Mouse (Mus musculus): ENCODE results near the gene Acly. TPM values are rescaled to one million over a fixed set of nuclear protein-coding genes. Genes with fewer than 3 reads are reported as not detected.

The Acly gene
- polyA plus RNA-seq (2016; fragmentation: Nextera tagmentation; extraction: Ambion mirVana) = 201 and 203 TPM in 2 replicates

DNA sequence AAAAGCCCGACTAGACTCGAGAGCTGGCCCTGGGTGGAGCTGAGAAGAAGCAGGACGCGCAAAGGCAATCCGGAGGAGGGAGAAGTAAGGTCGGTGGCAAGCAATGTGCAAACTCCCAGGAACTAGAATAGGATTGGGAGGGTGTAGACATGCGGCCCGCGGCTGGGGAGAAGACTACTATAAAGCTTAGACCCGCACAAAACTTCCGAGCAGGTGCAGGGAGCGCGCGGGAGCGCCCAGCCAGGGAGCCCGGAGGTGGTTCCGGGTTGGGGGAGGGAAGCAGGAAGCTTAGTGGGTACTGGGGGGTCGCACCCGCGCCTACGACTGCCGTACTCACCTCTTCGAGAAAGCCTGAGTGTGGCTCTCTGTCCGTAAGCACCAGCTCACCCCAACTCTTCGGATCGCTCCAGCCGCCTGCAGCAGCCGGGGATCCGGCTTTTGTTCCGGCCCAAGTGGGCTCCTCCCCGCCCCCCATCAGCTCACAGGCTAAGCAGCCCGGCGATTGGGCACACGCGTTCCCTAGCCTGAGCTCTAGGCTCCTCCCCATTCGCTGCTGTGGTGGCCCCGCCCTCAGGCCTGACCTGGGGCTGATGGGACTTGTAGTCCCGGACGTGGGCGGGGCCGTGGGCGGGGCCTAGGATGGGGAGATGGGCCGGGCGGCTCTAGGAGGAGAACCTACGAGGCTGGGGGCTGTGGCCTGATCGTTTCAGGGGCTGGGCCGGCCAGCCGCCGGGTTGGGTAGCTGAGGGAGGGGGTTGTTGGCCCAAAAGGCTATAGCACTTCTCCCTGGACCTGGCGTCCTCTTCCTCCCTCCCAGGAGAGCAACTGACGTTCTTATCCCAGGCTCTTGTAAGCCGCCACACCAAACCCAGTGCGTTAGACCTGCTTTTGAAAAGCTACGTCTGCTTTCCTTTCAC, at the start of gene Acly:
Gene Acly, minus strand, starts transcription at position 543 of the 917 bp plus-strand sequence.
- Histone ChIP-seq H3K9me3 (no peaks in the 10 kb centered on the region), H3K27ac (peak within 1 kb of the TSS; percentile 91), H3K4me3 (peak within 1 kb of the TSS; percentile 78), H3K36me3 (peaks cover 17% of the 10 kb centered on the region), H3K9ac (peak within 1 kb of the TSS; percentile 84), H3K27me3 (no peaks in the 10 kb centered on the region), H3K4me1 (peaks cover 34% of the 10 kb centered on the region), H3K4me2 (replicated peaks) (peak within 1 kb of the TSS; percentile 92)
- WGBS = under 1% methylated on average over 48 of the region's 54 CpGs
- peak; percentile 96 for ATAC-seq (ENCODE audit: insufficient number of reproducible peaks, insufficient read depth, low FRiP score, low TSS enrichment)

DNA sequence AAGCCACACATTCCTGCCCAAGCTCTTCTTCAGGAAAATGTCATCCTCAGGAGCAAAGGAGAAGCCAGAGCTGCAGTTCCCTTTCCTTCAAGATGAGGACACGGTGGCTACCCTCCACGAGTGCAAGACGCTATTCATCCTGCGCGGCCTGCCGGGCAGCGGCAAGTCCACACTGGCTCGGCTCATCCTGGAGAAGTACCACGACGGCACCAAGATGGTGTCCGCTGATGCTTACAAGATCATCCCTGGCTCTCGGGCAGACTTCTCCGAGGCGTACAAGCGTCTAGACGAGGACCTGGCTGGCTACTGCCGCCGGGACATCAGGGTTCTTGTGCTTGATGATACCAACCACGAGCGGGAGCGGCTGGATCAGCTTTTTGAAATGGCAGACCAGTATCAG, 48.5 kb upstream of the Acly start:
- Histone ChIP-seq H3K4me3 (no peak overlapping the region), H3K27ac (no peak overlapping the region; the same call in 1 of the 2 replicates), H3K9me3 (no peaks in the 10 kb centered on the region), H3K27me3 (peaks cover 9% of the 10 kb centered on the region; the same call in 1 of the 2 replicates), H3K4me1 (peaks cover 18% of the 10 kb centered on the region), H3K9ac (no peak overlapping the region), H3K4me2 (replicated peaks) (no peak overlapping the region), H3K36me3 (peaks cover 33% of the 10 kb centered on the region)
- WGBS = 67% methylated on average over 21 of the region's 21 CpGs
- ATAC-seq (ENCODE audit: insufficient number of reproducible peaks, insufficient read depth, low FRiP score, low TSS enrichment) = no peak

DNA sequence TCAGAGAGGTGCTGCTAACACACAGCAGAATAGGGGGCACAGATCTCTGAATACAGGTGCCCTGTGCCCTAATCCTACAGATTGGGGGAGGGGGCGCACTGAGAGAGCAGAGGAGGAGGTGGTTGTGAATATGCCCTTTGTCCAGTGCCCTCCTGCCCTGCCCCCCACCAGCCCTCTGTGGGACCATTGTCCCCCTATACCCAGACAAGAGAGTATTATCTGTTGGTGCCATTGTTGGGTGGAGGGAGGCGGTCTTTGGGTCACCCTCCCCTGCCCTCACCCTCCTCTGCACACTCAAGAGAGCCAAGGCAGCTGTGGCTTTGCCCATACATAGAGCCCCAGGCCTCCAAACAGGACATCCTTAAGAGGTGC, 47.7 kb upstream of the Acly start:
- Histone ChIP-seq H3K36me3 (peaks cover 26% of the 10 kb centered on the region), H3K4me3 (peak overlapping the region; percentile 48), H3K27ac (peak overlapping the region; percentile 59), H3K9me3 (no peaks in the 10 kb centered on the region), H3K4me1 (peaks cover 25% of the 10 kb centered on the region), H3K27me3 (peaks cover 13% of the 10 kb centered on the region; the same call in 1 of the 2 replicates), H3K4me2 (replicated peaks) (peak overlapping the region; percentile 51), H3K9ac (0 out of 2 replicates have a peak overlapping the region, but pooled peaks have one; percentile 25)
- no peak for ATAC-seq (ENCODE audit: insufficient number of reproducible peaks, insufficient read depth, low FRiP score, low TSS enrichment)
- WGBS = 21% methylated on average over 2 of the region's 2 CpGs

DNA sequence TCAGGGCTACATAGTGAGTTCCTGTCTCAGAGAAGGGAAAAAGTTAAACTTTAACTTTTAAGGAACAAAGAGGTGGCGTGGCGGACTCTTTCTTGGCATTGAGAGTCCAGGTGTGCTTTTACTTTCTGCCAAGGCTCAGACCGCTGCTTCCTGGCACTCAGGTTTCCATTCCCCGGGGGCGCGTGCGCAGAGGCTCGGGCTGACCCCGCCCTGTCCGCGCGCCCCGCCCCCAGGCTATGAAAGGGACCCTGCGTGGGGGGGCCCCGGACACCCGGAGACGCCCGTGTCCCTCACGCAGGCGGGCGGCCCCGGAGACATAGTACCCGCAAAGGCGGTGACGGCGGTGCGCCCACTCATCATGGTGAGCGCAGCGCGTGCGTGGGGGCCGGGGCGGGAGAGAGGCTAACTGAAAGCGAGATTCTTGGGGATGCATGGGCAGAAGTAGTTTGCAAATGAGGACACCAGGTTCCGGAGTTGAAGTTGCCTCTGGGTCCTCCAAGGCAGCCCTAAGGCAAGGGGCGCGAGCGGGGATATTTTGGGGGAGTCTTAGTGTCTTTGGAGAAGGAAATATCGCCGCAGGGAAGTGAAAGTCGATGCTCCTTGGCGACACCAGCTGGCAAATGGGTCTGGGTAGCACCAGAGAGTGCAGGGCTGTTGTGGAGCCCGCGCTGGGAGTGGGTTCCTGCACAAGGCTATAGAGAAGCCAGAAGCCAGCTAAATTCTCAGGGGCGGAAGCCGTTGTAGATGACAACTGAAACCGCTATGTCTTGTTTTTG, 47.1 kb upstream of the Acly start, which contains the start of gene Cnp:
Gene Cnp, plus strand, starts transcription at position 197 of the 776 bp plus-strand sequence.
- H3K4me1 ChIP-seq = peaks cover 25% of the 10 kb centered on the region
- H3K4me2 ChIP-seq (replicated peaks) = peak within 1 kb of the TSS; percentile 51
- peaks cover 13% of the 10 kb centered on the region; the same call in 1 of the 2 replicates for H3K27me3 ChIP-seq
- peak within 1 kb of the TSS; percentile 48 for H3K4me3 ChIP-seq
- 2% methylated on average over 47 of the region's 47 CpGs for WGBS
- peak within 1 kb of the TSS; percentile 25; the same call in 1 of the 2 replicates for H3K9ac ChIP-seq
- no peak; the same call in 1 of the 2 replicates for ATAC-seq (ENCODE audit: insufficient number of reproducible peaks, insufficient read depth, low FRiP score, low TSS enrichment)
- H3K36me3 ChIP-seq = peaks cover 20% of the 10 kb centered on the region
- H3K27ac ChIP-seq = peak within 1 kb of the TSS; percentile 59
- H3K9me3 ChIP-seq = no peaks in the 10 kb centered on the region

DNA sequence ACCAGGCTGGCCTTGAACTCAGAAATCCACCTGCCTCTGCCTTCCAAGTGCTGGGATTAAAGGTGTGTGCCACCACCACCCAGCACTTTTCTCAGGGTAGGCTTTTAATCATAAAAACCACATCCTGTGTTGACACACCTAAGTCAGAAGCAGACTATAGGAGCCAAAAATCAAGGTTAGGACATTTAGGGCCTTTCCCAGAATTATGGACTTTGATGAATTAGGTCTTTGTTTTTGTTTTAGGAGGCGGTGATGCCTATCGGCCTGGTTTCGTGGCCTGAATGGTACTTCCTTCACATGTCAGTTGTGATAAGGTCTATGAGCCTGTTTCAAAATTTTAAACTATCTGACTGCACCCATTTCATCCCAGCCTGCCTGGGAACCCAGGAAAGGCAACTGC, 46.4 kb upstream of the Acly start:
- Histone ChIP-seq H3K27me3 (peaks cover 13% of the 10 kb centered on the region; the same call in 1 of the 2 replicates), H3K9me3 (no peaks in the 10 kb centered on the region), H3K27ac (no peak overlapping the region), H3K36me3 (0 out of 2 replicates have a peak, but pooled peaks cover 13% of the 10 kb centered on the region), H3K4me2 (replicated peaks) (peak overlapping the region; percentile 51), H3K4me1 (peaks cover 25% of the 10 kb centered on the region), H3K9ac (no peak overlapping the region), H3K4me3 (peak overlapping the region; percentile 48; the same call in 1 of the 2 replicates)
- ATAC-seq (ENCODE audit: insufficient number of reproducible peaks, insufficient read depth, low FRiP score, low TSS enrichment) = no peak
- WGBS = 93% methylated on average over 3 of the region's 3 CpGs

DNA sequence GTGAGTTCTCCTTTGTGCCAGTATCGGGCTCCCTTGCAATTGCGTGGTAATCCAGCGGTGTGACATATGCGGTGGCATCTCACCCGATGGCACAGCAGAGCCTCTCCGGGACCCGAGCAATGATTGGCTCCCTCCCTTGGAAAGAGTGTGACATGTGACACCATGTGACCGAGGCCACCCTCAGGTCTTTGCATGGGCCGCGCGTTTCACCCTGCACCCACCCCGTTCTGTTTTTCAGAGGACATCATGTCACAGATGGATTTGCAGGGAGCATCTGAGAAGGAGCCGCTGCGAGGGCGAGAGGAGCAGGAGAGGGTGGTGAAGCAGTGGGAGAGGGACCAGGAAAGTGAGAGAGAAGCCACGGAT, 43.4 kb upstream of the Acly start:
- ATAC-seq (ENCODE audit: insufficient number of reproducible peaks, insufficient read depth, low FRiP score, low TSS enrichment) = no peak
- Histone ChIP-seq H3K36me3 (no peaks in the 10 kb centered on the region), H3K27me3 (peaks cover 13% of the 10 kb centered on the region; the same call in 1 of the 2 replicates), H3K9me3 (no peaks in the 10 kb centered on the region), H3K4me2 (replicated peaks) (peak overlapping the region; percentile 39), H3K4me3 (peak overlapping the region; percentile 14; the same call in 1 of the 2 replicates), H3K9ac (no peak overlapping the region; the same call in 1 of the 2 replicates), H3K27ac (no peak overlapping the region), H3K4me1 (peaks cover 18% of the 10 kb centered on the region)
- WGBS = 9% methylated on average over 16 of the region's 16 CpGs

DNA sequence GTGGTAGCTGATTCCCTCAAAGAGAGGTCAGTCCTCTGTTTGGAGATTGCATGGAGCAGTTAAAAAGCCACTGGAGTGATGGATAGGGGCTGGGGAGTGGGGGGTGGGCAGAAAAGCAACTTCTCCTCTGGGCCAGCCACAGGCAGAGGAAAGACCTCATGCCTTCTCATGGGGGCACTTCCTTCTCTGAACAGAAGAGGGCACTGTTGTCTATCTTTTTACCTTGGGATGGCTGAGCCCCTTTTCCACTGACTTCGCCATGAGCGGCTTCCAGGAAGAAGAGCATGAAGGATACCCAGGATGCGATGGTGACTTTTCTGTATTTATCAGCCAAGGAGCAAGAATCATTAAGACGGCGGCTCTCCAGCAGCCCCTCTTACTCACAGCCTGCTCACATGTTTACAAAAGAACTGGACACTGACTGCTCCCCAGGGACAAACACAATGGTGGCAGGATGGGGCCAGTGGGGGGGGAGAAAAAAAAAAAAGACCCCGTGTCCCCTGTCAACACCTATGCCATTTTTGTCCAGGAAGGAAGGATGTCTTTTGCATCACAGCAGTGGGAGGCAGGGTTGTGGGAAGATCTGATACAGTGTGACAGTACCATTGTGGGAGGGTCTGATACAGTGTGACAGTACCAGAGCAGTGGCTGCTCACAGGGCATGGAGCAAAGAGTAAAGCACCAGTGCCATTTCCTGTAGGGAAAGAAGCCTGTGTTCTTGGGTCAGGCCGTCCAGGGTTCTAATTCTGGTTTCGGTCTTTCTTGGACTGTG, 42.8 kb upstream of the Acly start:
- Histone ChIP-seq H3K36me3 (no peaks in the 10 kb centered on the region), H3K9me3 (no peaks in the 10 kb centered on the region), H3K4me2 (replicated peaks) (peak overlapping the region; percentile 39), H3K9ac (no peak overlapping the region; the same call in 1 of the 2 replicates), H3K27ac (no peak overlapping the region), H3K27me3 (peaks cover 13% of the 10 kb centered on the region; the same call in 1 of the 2 replicates), H3K4me3 (peak overlapping the region; percentile 14; the same call in 1 of the 2 replicates), H3K4me1 (peaks cover 13% of the 10 kb centered on the region)
- ATAC-seq (ENCODE audit: insufficient number of reproducible peaks, insufficient read depth, low FRiP score, low TSS enrichment) = no peak
- WGBS = 12% methylated on average over 8 of the region's 8 CpGs

DNA sequence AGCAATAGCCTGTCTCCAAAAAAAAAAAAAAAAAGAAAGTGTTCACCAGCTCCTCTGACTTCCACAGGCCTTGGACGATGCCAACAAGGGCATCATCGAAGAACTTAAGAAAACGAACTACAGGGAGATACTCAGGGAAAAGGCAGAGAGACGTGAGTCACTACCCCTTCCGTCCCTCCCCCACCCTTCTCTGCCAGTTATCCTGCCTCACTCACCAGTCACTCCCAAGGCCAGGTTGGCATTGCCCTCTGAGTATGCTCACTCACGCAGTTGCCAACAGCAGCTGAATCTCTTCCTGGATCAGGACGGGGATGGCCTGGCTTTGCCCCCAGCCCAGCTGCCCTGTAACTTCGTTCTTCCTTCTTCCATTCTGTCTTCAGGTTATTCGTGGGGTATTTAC, 42.0 kb upstream of the Acly start:
- Histone ChIP-seq H3K27me3 (peaks cover 13% of the 10 kb centered on the region; the same call in 1 of the 2 replicates), H3K9ac (no peak overlapping the region), H3K4me3 (no peak overlapping the region), H3K4me2 (replicated peaks) (no peak overlapping the region), H3K9me3 (no peaks in the 10 kb centered on the region), H3K27ac (no peak overlapping the region), H3K36me3 (no peaks in the 10 kb centered on the region), H3K4me1 (peaks cover 8% of the 10 kb centered on the region; the same call in 1 of the 2 replicates)
- WGBS = 64% methylated on average over 9 of the region's 9 CpGs
- no peak for ATAC-seq (ENCODE audit: insufficient number of reproducible peaks, insufficient read depth, low FRiP score, low TSS enrichment)

DNA sequence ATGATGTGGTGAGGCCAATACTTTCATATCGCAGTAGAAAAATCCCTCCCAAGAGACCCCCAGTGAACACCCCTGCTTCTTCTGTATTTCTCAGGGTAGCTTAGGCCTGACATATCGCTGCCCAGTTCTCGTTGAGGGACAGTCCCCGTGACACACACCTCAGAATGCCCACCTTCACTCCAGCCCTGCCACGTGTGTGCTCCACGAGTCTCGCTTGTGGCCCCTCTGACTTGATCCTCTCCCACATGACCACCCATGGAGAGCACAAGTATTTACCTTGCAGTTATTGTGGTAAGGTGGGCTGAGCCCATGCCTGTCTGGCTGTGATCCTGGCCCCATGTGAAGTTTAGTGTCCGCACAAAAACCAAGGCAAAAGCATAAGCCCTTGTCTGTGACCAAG, 40.9 kb upstream of the Acly start:
- Histone ChIP-seq H3K9ac (no peak overlapping the region; the same call in 1 of the 2 replicates), H3K9me3 (no peaks in the 10 kb centered on the region), H3K4me1 (peaks cover 8% of the 10 kb centered on the region; the same call in 1 of the 2 replicates), H3K4me3 (no peak overlapping the region), H3K4me2 (replicated peaks) (no peak overlapping the region), H3K27ac (no peak overlapping the region), H3K36me3 (no peaks in the 10 kb centered on the region), H3K27me3 (peaks cover 13% of the 10 kb centered on the region; the same call in 1 of the 2 replicates)
- 84% methylated on average over 8 of the region's 8 CpGs for WGBS
- ATAC-seq (ENCODE audit: insufficient number of reproducible peaks, insufficient read depth, low FRiP score, low TSS enrichment) = no peak

DNA sequence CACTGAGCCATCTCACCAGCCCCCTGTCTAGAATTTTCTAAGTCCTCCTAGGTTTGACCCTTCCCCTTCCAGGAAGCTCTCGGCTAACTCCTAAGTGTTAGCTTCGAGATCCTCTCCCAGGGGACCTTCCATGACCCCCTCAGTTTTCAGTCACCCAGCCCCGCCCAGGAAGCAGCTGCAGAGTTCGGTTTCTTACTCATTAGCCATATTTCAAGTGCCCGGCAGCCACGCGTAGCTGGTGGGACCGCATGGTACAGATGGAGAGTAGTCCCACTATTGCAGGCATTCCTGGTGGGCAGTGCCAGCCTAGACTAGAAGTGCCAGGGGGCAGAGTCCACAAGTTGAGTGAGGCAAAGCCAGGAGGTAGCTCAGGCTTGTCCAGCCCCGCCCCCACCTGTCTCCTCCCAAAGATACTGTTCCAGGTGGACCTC, 40.0 kb upstream of the Acly start:
- WGBS = 58% methylated on average over 9 of the region's 9 CpGs
- H3K27ac ChIP-seq = no peak overlapping the region
- no peak overlapping the region for H3K4me3 ChIP-seq
- peaks cover 8% of the 10 kb centered on the region; the same call in 1 of the 2 replicates for H3K4me1 ChIP-seq
- H3K9me3 ChIP-seq = no peaks in the 10 kb centered on the region
- no peak overlapping the region for H3K4me2 ChIP-seq (replicated peaks)
- H3K36me3 ChIP-seq = no peaks in the 10 kb centered on the region
- H3K9ac ChIP-seq = no peak overlapping the region
- H3K27me3 ChIP-seq = peaks cover 13% of the 10 kb centered on the region; the same call in 1 of the 2 replicates
- ATAC-seq (ENCODE audit: insufficient number of reproducible peaks, insufficient read depth, low FRiP score, low TSS enrichment) = no peak

Measured in embryonic facial prominence, embryonic 12.5 days (tissue).